Mouse (Mus musculus): ENCODE measurements around the gene Zfhx3.

Gene Zfhx3

GRCm38 (mm10) chr8:108887256-108887615 lies 944.8 kb downstream of the Zfhx3 start:
- DNase-seq (ENCODE audit: low read depth, low spot score): no peak

- DNase-seq (ENCODE audit: low read depth, low spot score): no peak
Measured at GRCm38 (mm10) chr8:108887890-108888289, 945.4 kb downstream of the Zfhx3 start.

- DNase-seq (ENCODE audit: low read depth, low spot score): no peak
Measured at GRCm38 (mm10) chr8:108888924-108889323, 946.5 kb downstream of the Zfhx3 start.

DNA sequence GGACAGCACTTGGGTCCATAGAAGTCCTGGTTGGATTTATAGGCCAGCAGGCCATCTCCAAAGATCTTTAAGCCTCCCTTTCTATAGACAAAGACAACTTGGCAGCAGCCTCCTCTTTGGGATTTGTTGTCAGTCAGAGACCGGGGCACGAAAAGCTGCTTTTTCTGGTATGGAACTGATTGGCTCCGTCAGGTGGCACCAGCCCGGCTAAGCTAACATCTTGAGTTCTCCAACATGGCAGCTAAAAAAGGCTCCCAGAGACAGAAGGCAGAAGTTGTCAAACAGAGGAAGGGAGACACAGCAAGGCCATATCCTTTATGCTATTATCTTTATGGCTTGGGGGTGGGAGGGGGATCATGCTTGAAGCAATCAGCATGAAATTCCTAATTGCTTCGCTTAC lies 947.0 kb downstream of the Zfhx3 start:
- no peak for DNase-seq (ENCODE audit: low read depth, low spot score)

DNA sequence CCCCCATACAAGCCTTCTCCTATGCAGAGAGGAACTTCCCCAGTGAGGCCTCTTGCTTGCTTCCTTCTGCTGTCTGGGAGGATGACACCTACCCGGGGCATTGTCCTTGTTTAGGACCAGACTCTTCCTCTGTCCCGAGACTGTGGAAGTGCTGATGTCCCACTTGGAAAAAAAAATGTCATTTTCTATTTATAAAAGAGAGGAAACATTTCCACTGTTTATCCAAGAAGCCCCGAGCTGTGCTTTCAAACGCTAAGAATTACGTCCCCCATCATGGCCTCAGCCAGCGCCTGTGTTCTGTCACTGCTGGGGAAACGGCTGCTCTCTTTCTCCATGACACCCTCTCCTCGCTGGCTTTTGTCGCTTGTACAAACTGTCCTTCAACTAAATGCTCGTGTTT lies 951.8 kb downstream of the Zfhx3 start:
- no peak for DNase-seq (ENCODE audit: low read depth, low spot score)

- DNase-seq (ENCODE audit: low read depth, low spot score): peak; percentile 72
Measured at GRCm38 (mm10) chr8:108896468-108897346, 954.3 kb downstream of the Zfhx3 start.

- DNase-seq (ENCODE audit: low read depth, low spot score): no peak
Measured at GRCm38 (mm10) chr8:108897347-108898100, 955.1 kb downstream of the Zfhx3 start.

DNA sequence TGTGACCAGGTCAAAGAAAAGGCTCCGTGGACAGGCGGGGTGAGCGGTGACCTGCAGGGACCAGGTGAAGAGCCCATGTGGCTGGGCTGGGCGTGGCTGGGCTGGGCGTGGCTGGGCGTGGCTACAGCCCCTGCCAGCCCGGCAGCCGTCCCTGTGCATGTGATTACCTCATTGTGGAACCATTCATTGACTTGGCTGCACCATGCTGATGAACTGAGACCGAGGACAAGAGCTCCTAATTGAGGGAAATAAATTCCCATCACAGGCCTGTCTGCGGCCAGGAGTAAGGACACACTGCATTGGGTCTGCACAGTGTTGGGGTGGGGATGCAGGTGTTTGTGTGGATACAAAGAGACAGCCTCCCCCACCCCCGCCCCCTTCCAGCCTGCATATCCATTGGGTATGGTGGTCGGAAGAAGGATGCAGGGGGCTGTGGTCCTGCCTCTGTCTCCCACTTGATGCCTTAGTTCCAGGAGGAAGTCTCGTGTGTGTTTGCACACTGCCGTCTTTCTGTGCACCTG lies 956.9 kb downstream of the Zfhx3 start:
- DNase-seq (ENCODE audit: low read depth, low spot score): no peak

GRCm38 (mm10) chr8:108900541-108900940 lies 958.1 kb downstream of the Zfhx3 start:
- no peak for DNase-seq (ENCODE audit: low read depth, low spot score)

DNA sequence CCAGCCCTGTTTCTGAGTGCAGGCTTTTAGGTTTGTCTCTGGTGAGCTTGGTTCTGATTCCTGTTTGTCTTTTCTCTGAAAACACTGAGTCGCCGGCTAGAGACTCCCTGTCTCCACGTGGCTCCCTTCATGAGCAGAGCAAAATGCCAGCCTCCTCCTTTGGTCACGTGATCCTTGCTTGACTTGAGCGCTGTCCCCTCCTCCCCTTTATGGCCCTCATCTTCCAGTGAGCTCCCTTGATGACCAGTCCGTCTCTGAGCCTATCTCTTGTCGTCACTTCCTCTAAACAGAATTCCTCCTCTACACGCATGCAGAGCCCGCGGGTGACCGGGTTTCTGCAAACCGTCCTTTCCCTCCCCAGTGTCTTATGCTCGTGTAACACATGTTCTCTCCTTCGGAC lies 958.8 kb downstream of the Zfhx3 start:
- DNase-seq (ENCODE audit: low read depth, low spot score): no peak

- no peak for DNase-seq (ENCODE audit: low read depth, low spot score)
Measured at GRCm38 (mm10) chr8:108903550-108903949, 961.1 kb downstream of the Zfhx3 start.

GRCm38 (mm10) chr8:108904288-108904971 lies 962.0 kb downstream of the Zfhx3 start:
- no peak for DNase-seq (ENCODE audit: low read depth, low spot score)

GRCm38 (mm10) chr8:108908066-108908465 lies 965.6 kb downstream of the Zfhx3 start:
- no peak for DNase-seq (ENCODE audit: low read depth, low spot score)

DNA sequence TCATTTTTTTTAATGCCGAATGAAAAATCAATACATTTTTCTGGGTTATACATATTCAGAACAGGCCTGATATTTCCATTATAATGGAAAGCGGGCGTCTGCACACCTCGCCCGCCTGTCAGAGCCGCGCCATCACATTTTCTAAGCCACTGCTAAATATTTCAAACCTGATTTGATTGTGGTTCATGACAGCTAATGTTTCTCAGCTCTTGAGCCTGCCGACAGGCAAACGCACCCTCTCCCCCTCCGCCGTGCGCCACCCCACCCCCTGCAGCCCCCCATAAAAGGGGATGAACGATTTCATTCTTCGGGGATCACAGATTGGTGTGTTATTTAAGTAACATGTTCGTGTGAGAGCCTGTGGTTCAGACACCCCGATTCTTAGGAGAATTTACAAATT lies 966.1 kb downstream of the Zfhx3 start:
- no peak for DNase-seq (ENCODE audit: low read depth, low spot score)

DNA sequence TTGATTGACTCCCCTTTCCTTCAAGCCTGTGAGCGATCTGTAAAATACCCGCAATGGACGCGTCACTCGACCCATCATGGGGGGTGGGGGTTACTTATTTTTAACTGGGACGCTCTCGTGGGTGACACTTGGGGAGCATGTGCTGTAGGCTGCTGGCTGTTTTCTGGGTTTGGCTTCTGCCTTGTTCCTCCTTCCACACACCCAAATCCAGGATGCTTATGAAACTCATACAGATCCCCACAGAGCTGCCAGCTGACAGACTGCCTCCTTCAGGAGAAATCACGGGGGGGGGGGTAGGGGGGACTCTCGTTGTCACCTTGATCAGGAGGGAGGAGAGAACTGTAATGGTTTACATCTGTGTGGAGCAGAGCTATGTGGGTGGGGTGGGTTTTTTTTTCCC lies 966.6 kb downstream of the Zfhx3 start:
- DNase-seq (ENCODE audit: low read depth, low spot score): no peak

DNA sequence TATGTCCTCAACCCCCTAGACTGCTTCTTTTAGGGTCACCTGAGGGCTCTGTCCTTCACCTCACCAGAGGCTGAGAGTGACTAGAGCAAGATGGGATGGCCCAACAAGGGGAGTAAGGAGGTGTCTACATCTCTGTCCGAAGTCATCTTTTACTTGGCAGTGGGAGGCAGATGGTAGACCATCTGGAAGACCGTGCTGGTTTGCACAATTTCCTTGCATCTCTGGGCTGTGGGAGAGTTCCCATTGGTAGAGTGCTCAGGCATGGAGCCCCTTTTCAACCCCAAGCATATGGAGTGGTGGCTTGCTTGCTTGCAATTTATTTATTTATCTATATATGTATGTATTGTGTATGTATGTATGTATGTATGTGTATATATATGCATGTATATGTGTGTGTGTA lies 967.0 kb downstream of the Zfhx3 start:
- DNase-seq (ENCODE audit: low read depth, low spot score): no peak

GRCm38 (mm10) chr8:108910843-108911242 lies 968.4 kb downstream of the Zfhx3 start:
- peak; percentile 14 for DNase-seq (ENCODE audit: low read depth, low spot score)

DNA sequence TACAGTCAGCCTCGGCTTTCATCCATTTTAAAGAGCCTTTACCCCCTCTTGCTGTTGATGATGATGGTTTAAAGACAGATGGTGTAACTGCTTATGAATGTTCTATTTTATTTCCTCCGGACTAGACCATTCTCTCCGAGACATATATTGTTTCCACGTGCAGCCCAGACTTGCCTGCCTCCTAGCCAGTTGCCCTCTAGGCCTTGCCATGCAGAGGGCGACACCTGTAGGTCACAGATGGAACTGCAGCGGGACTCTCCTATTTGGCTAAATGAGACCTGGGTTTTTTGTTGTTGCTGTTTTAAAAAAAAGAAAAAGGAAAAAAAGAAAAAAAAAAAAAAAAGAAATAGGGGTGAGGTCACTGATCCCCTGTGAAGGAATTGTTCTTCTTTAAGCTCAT lies 969.1 kb downstream of the Zfhx3 start:
- peak; percentile 67 for DNase-seq (ENCODE audit: low read depth, low spot score)

DNA sequence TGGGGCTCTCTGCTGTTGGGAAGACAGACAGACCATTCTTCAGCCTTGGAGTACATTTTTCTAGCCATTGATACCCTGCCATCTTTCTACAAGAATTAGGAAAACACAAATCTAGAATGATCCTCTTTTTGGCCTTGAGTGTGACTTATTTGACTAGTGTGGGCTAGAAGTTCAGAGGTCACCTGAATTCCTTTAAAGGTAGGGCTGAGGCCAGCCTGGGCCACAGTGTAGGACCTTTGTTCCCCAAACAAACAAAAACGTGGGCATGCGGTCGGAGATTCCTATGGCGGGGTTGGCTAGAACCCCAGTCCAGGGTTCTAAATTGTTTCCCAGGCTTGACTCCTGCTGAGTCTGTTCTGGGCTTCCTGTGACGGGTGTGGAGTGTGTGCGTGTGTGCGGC lies 970.6 kb downstream of the Zfhx3 start:
- no peak for DNase-seq (ENCODE audit: low read depth, low spot score)

DNA sequence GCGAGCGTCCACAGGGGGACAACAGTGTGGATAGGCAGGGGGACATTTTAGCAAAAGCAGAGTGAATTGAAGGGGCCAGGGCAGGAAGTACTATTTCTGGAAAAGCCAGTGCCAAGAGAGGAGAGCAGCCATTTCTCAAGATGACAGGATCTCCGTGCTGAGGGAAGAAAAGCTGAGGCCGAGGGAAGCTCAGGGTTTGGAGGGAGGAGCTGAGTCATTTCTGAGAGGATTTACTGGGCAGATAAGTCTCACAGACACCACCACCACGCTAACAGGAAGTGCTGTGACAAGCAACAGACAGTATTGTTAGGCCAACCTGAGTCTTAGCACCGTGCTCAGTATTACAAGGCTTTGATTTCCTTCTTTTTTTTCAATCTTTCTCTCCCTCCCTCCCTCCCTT lies 973.0 kb downstream of the Zfhx3 start:
- DNase-seq (ENCODE audit: low read depth, low spot score): no peak

GRCm38 (mm10) chr8:108915876-108916275 lies 973.4 kb downstream of the Zfhx3 start:
- DNase-seq (ENCODE audit: low read depth, low spot score): no peak

DNA sequence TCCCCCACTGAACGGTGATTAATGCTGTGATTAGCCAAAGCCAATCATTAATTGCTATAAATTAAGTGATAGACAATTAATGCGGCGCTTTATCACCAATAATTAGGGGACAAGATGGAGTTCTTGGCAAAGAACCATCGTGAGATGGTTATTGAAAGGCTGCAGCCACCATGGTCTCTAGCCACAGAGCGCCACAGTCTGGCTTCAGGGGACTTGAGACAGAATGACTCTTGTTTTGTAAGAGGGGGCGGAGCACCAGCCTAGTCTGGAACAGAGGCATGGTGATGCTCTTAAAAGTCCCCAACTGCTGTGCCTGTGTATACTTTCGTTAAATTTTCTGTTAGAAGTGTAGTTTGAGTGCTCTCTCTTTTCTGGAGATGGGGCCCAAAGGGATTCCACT lies 977.7 kb downstream of the Zfhx3 start:
- DNase-seq (ENCODE audit: low read depth, low spot score): no peak
